Mouse (Mus musculus) limb, embryonic 15.5 days (tissue): ENCODE measurements around the gene Gjd3. TPM values are rescaled to one million over a fixed set of nuclear protein-coding genes. Genes with fewer than 3 reads are reported as not detected.

ENCODE experiments used
- ATAC-seq: fragments of 200-750 bp; cut with Nextera tagmentation; 2 replicates; pipeline ENCODE4 v1.8.0; 2017; ENCODE audit warnings: low read depth, moderate TSS enrichment; ENCODE audit not compliant: insufficient number of reproducible peaks, low FRiP score, low TSS enrichment
- H3K27ac ChIP-seq: fragments of 300-500 bp; sonication (generic); 2 replicates; pipeline ENCODE4 v1.5.1; 2015; ENCODE audit warnings: moderate library complexity, mild to moderate bottlenecking, inconsistent platforms
- H3K27me3 ChIP-seq: fragments of 300-500 bp; sonication (generic); 2 replicates; pipeline ENCODE4 v1.6.1; 2015; ENCODE audit warnings: inconsistent platforms
- H3K36me3 ChIP-seq: fragments of 300-500 bp; sonication (generic); 2 replicates; pipeline ENCODE4 v1.6.1; 2015; ENCODE audit warnings: inconsistent platforms
- H3K4me1 ChIP-seq: fragments of 300-500 bp; sonication (generic); 2 replicates; pipeline ENCODE4 v1.6.1; 2015; ENCODE audit warnings: inconsistent platforms
- H3K4me2 ChIP-seq: fragments of 300-500 bp; sonication (generic); 2 replicates; pipeline ENCODE4 v1.6.1; 2015; ENCODE audit warnings: mild to moderate bottlenecking, inconsistent platforms
- H3K4me3 ChIP-seq: fragments of 300-500 bp; sonication (generic); 2 replicates; pipeline ENCODE4 v1.5.1; 2015; ENCODE audit warnings: mild to moderate bottlenecking, inconsistent platforms
- H3K9ac ChIP-seq: fragments of 300-500 bp; sonication (generic); 2 replicates; pipeline ENCODE4 v1.6.1; 2015; ENCODE audit warnings: inconsistent platforms
- H3K9me3 ChIP-seq: fragments of 300-500 bp; sonication (generic); 2 replicates; pipeline ENCODE4 v1.6.1; 2016; ENCODE audit warnings: inconsistent platforms
- WGBS: fragments of 180-500 bp; shearing (Covaris S2); methylation state at CpG from one replicate; pipeline ENCODE4 v1.1.7; 2015; 5-methylcytosine and 5-hydroxymethylcytosine counted together
- polyA plus RNA-seq: library from polyadenylated mRNA; unstranded; fragments of >200 nt; fragmentation: Nextera tagmentation; extraction: Ambion mirVana; gene quantifications from 2 replicates; pipeline ENCODE4 v1.2.1, GENCODE M21; 2015

Gjd3 gene
- polyA plus RNA-seq, 1 experiment from 2014 or later = 0.49 TPM

DNA sequence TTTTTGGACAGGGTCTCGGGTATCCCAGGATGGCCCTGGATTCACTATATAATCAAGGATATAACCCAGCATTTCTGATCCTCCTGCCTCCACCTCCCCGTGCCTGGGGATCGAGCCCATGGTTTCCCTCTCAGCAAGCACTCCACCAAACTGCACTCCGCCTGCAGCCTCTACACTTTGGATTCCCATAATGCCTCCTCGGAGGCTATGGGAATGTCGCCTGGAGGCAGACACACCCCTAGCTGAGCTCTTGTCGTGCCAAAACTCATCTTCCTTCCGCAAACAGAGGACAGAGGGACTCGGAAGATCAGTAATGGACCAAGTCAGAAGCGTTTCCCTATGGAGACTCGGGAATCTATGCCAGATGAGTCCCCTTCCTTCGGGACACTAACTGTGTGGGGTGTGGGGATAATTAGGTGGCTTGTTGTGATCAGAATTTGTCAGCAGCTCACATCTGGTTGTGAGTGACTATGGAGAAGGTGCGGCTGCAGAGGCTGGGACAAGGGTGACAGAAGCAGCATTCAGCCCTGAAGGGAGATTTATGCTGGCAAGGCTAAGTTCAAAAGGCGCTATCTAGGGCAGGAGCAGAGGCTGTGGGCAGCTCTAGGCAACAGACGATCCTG lies 4.2 kb downstream of the Gjd3 start:
- no peak for ATAC-seq
- 39% methylated on average over 15 of the region's 15 CpGs for WGBS
- no peak overlapping the region for H3K9ac ChIP-seq

DNA sequence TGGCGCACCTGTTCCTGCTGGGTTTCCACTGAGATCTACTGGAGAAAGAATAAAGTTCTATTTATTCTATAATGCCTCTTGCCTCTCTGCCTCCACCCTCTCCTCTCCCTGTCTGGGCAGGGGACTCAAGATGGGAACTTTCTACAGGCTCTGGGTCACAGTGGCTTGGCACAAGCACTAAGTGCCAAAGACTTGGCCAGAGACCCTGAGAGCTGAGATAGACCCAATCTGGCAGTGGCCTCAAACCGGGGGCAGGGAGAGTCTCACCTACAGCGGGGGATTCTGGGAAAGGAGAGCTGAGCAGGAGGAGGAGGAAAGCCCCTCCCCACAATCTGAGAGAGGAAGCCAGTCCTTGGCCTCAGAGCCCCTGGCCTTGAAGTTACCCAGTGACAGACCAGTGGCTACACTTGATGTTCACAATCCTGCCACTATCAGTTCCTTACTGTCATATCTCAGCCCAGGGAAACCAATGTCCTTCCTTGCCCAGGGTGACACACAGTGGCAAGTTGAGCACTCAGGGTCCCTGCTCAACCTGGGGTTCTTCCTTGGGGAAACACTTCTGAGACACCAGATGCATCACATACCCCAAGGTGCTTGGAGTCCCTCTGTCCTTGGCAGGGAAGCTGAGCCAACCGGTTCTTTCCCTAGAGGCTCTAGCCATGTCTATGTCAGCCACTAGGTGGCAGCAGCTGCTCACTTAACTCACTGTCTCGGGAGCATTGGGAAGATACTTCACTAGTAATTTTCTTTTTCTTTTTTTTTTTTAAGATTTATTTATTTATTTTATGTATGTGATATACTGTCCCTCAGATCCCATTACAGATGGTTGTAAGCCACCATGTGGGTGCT lies 7.7 kb downstream of the Gjd3 start:
- no peak overlapping the region for H3K27ac ChIP-seq
- H3K4me3 ChIP-seq = no peak overlapping the region
- H3K9ac ChIP-seq = no peak overlapping the region
- H3K4me1 ChIP-seq = peaks cover 37% of the 10 kb centered on the region
- H3K9me3 ChIP-seq = no peaks in the 10 kb centered on the region
- 45% methylated on average over 5 of the region's 5 CpGs for WGBS
- H3K4me2 ChIP-seq = no peak overlapping the region
- peaks cover 49% of the 10 kb centered on the region for H3K36me3 ChIP-seq
- H3K27me3 ChIP-seq = no peaks in the 10 kb centered on the region
- no peak for ATAC-seq

More for the DNA sequence above, 4.2 kb downstream of the Gjd3 start:
- Histone ChIP-seq H3K36me3 (peaks cover 15% of the 10 kb centered on the region), H3K27ac (peak overlapping the region; percentile 5; the same call in 1 of the 2 replicates), H3K9me3 (no peaks in the 10 kb centered on the region), H3K4me3 (no peak overlapping the region), H3K4me2 (no peak overlapping the region), H3K27me3 (peaks cover 5% of the 10 kb centered on the region; the same call in 1 of the 2 replicates), H3K4me1 (peaks cover 34% of the 10 kb centered on the region)

- Histone ChIP-seq H3K9me3 (no peaks in the 10 kb centered on the region), H3K9ac (no peak overlapping the region), H3K4me3 (no peak overlapping the region), H3K27ac (no peak overlapping the region), H3K4me1 (peaks cover 43% of the 10 kb centered on the region), H3K27me3 (no peaks in the 10 kb centered on the region), H3K4me2 (no peak overlapping the region), H3K36me3 (peaks cover 56% of the 10 kb centered on the region)
- no peak for ATAC-seq
- WGBS = 83% methylated on average over 6 of the region's 6 CpGs
Measured at GRCm38 (mm10) chr11:98974213-98974612, 8.6 kb downstream of the Gjd3 start.

DNA sequence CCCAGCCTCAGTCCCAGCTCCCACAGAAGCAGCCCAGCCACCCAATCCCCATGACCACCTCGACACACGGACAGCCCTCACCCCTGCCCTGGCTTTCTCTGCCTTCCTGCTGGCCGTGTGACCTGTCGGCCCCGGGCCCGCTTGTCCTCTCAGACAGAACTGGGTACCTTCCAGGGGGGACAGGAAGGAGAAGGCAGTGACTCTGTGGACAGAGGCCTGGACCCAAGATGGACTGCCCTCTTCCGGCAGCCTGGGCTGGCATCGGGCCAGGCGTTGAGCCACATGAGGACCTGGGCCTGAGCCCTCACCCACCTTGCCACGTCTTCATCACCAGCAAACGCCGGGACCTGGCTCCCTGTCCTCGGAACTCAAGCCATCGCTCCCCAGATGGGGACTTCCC lies 9.2 kb downstream of the Gjd3 start:
- no peak overlapping the region for H3K9ac ChIP-seq
- 87% methylated on average over 14 of the region's 14 CpGs for WGBS
- peaks cover 57% of the 10 kb centered on the region for H3K36me3 ChIP-seq
- 0 out of 2 replicates have a peak, but pooled peaks have one; percentile 9 for ATAC-seq
- H3K27ac ChIP-seq = no peak overlapping the region
- no peak overlapping the region for H3K4me3 ChIP-seq
- no peaks in the 10 kb centered on the region for H3K27me3 ChIP-seq
- H3K4me2 ChIP-seq = no peak overlapping the region
- H3K9me3 ChIP-seq = no peaks in the 10 kb centered on the region
- H3K4me1 ChIP-seq = peaks cover 43% of the 10 kb centered on the region

GRCm38 (mm10) chr11:98972801-98973360 lies 9.9 kb downstream of the Gjd3 start:
- H3K9me3 ChIP-seq = no peaks in the 10 kb centered on the region
- no peak overlapping the region for H3K4me2 ChIP-seq
- H3K9ac ChIP-seq = no peak overlapping the region
- ATAC-seq = 0 out of 2 replicates have a peak, but pooled peaks have one; percentile 17
- H3K27me3 ChIP-seq = no peaks in the 10 kb centered on the region
- H3K4me3 ChIP-seq = no peak overlapping the region
- 85% methylated on average over 9 of the region's 9 CpGs for WGBS
- no peak overlapping the region for H3K27ac ChIP-seq
- peaks cover 64% of the 10 kb centered on the region for H3K36me3 ChIP-seq
- H3K4me1 ChIP-seq = peaks cover 48% of the 10 kb centered on the region

DNA sequence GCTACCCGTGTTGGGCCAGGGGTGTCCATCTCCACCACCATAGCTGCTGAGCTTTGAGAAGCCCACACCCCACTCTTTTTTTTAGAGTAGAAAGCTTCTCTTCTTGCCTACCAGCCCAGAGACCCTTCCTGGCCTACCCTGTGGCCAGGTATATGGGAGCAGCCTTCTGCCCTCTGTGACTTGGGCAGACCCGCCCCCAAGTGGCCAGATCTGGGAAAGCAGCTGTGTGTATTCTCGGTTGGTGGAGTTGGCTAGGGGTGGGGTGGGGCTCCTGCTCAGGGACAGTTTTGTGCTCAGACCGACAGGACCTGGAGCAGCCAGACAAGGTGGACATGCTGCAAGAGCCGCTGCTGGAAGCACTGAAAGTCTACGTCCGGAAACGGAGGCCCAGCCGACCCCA lies 10.6 kb downstream of the Gjd3 start:
- peaks cover 68% of the 10 kb centered on the region for H3K36me3 ChIP-seq

GRCm38 (mm10) chr11:98971316-98972031 lies 11.3 kb downstream of the Gjd3 start:
- Histone ChIP-seq H3K27ac (peak overlapping the region; percentile 27; the same call in 1 of the 2 replicates), H3K9ac (no peak overlapping the region), H3K4me3 (no peak overlapping the region), H3K4me1 (peaks cover 63% of the 10 kb centered on the region), H3K4me2 (no peak overlapping the region), H3K27me3 (no peaks in the 10 kb centered on the region), H3K36me3 (peaks cover 75% of the 10 kb centered on the region), H3K9me3 (no peaks in the 10 kb centered on the region)
- ATAC-seq = no peak
- WGBS = 67% methylated on average over 23 of the region's 23 CpGs

More for the DNA sequence above, 10.6 kb downstream of the Gjd3 start:
- Histone ChIP-seq H3K4me3 (no peak overlapping the region), H3K27me3 (no peaks in the 10 kb centered on the region), H3K9me3 (no peaks in the 10 kb centered on the region), H3K27ac (no peak overlapping the region), H3K4me1 (peaks cover 55% of the 10 kb centered on the region), H3K4me2 (no peak overlapping the region), H3K9ac (no peak overlapping the region)
- ATAC-seq = no peak
- 51% methylated on average over 9 of the region's 9 CpGs for WGBS

DNA sequence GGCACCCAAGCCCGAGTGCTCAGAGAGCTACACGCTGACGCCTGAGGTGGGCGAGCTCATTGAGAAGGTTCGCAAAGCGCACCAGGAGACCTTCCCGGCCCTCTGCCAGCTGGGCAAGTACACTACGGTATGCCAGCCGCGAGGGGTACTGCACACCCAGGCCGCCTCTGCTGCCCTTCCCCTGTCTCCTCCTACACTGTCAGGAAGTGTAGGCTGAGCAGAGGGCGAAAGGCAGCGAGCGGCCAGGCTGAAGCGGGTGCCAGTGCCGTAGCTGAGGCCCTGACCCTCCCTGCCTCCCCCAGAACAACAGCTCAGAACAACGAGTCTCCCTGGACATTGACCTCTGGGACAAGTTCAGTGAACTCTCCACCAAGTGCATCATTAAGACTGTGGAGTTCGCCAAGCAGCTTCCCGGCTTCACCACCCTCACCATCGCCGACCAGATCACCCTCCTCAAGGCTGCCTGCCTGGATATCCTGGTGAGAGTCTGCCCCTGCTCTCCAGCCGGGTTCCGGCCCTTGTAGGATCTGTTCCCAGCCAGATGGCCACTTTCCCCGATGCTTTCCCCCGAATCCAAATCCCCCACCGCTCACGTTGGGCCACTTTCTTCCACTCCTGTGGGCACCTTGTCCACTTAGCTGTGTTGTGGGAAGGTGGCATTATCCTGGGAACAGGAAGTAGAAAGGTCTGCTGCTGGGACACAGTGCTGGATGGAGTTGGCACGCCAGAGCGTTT lies 12.5 kb downstream of the Gjd3 start:
- Histone ChIP-seq H3K4me3 (no peak overlapping the region), H3K9ac (no peak overlapping the region), H3K36me3 (peaks cover 75% of the 10 kb centered on the region), H3K4me2 (no peak overlapping the region), H3K27me3 (no peaks in the 10 kb centered on the region), H3K27ac (peak overlapping the region; percentile 57), H3K9me3 (no peaks in the 10 kb centered on the region), H3K4me1 (peaks cover 74% of the 10 kb centered on the region)
- ATAC-seq = no peak
- WGBS = 77% methylated on average over 29 of the region's 29 CpGs

GRCm38 (mm10) chr11:98969496-98969927 lies 13.3 kb downstream of the Gjd3 start:
- WGBS = 21% methylated on average over 16 of the region's 17 CpGs
- Histone ChIP-seq H3K4me2 (no peak overlapping the region), H3K9me3 (no peaks in the 10 kb centered on the region), H3K36me3 (peaks cover 67% of the 10 kb centered on the region), H3K27me3 (no peaks in the 10 kb centered on the region), H3K4me3 (no peak overlapping the region), H3K4me1 (peaks cover 82% of the 10 kb centered on the region), H3K27ac (peak overlapping the region; percentile 68), H3K9ac (no peak overlapping the region)
- no peak for ATAC-seq

DNA sequence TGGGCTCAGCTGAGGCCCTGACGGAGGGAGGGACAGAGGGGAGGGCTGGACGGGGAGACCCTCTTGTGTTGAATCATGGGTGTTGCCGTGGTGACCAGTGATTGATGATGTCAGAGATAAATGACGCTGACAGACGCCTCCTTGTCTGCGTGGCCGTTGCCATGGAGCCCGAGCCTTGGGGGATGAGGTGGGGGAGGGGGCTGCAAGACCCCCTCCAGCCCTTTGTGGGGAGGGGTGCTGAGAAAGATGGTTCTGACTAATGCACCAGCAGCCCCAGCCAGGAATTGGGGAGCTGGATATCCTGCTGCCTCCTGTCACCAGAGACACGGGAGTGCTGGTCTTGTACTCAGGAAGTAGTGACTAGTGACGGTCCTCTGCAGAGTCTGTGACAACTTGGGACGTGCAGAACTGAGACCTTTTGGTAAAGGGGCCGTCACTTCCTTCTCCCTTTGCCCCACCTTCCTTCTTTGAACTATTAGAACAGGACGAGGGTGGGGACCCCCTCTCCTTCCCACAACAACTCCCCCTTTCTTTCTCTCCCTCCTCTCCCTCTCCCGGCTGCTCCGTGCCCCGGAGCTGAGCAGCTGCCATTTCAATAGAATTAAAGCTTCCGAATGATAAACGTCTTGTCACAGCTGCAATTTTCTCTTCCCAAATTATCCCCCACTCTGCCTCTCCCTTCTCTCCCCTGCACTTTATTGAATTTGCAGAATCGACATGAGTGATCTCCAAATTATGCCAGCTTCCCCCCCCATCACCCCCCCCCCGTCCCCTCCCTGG lies 13.9 kb downstream of the Gjd3 start:
- H3K4me3 ChIP-seq = no peak overlapping the region
- H3K36me3 ChIP-seq = peaks cover 62% of the 10 kb centered on the region
- H3K9ac ChIP-seq = no peak overlapping the region
- H3K9me3 ChIP-seq = no peaks in the 10 kb centered on the region
- 0 out of 2 replicates have a peak overlapping the region, but pooled peaks have one; percentile 0 for H3K4me2 ChIP-seq
- peaks cover 88% of the 10 kb centered on the region for H3K4me1 ChIP-seq
- ATAC-seq = no peak
- WGBS = 10% methylated on average over 20 of the region's 20 CpGs
- no peaks in the 10 kb centered on the region for H3K27me3 ChIP-seq
- H3K27ac ChIP-seq = peak overlapping the region; percentile 68
